Mouse (Mus musculus): ENCODE measurements around the gene Slc41a2.
"Not testable (repeated sequence)": the region's sequence is repeated elsewhere in the genome, so short reads cannot be mapped to it uniquely, and the experiment has no call there.

The Slc41a2 gene

GRCm38 (mm10) chr10:83337159-83337951 is at the start of gene Slc41a2:
TSS of gene Slc41a2 (minus strand) at chr10:83337882.
- peak; percentile 64 for DNase-seq

- no peak for DNase-seq
Measured at GRCm38 (mm10) chr10:83385330-83385910, 47.7 kb upstream of the Slc41a2 start.

- no peak for DNase-seq
Measured at GRCm38 (mm10) chr10:83384456-83385215, 47.0 kb upstream of the Slc41a2 start.

- no peak for DNase-seq
Measured at GRCm38 (mm10) chr10:83383863-83384262, 46.2 kb upstream of the Slc41a2 start.

- no peak for DNase-seq
Measured at GRCm38 (mm10) chr10:83382988-83383387, 45.3 kb upstream of the Slc41a2 start.

- no peak for DNase-seq
Measured at GRCm38 (mm10) chr10:83382528-83382927, 44.8 kb upstream of the Slc41a2 start.

GRCm38 (mm10) chr10:83380501-83380900 is 42.8 kb upstream of the Slc41a2 start:
- DNase-seq = no peak

GRCm38 (mm10) chr10:83378083-83378833 is 40.6 kb upstream of the Slc41a2 start:
- DNase-seq = peak; percentile 70

GRCm38 (mm10) chr10:83376911-83377682 is 39.4 kb upstream of the Slc41a2 start:
- no peak for DNase-seq

GRCm38 (mm10) chr10:83375458-83375857 is 37.8 kb upstream of the Slc41a2 start:
- DNase-seq = not testable (repeated sequence)

GRCm38 (mm10) chr10:83374045-83374656 is 36.5 kb upstream of the Slc41a2 start:
- DNase-seq = no peak

- no peak for DNase-seq
Measured at GRCm38 (mm10) chr10:83368918-83369317, 31.2 kb upstream of the Slc41a2 start.

- DNase-seq = no peak
Measured at GRCm38 (mm10) chr10:83363451-83363850, 25.8 kb upstream of the Slc41a2 start.

- peak; percentile 51 for DNase-seq
Measured at GRCm38 (mm10) chr10:83361643-83362382, 24.1 kb upstream of the Slc41a2 start.

- DNase-seq = no peak
Measured at GRCm38 (mm10) chr10:83360356-83360755, 22.7 kb upstream of the Slc41a2 start.

- DNase-seq = peak; percentile 99
Measured at GRCm38 (mm10) chr10:83359956-83360355, 22.3 kb upstream of the Slc41a2 start, which contains the start of gene D10Wsu102e. TSS of gene D10Wsu102e (plus strand) at chr10:83360221.

- DNase-seq = no peak
Measured at GRCm38 (mm10) chr10:83359451-83359850, 21.8 kb upstream of the Slc41a2 start.

GRCm38 (mm10) chr10:83356416-83356815 is 18.7 kb upstream of the Slc41a2 start:
- DNase-seq = no peak

GRCm38 (mm10) chr10:83354333-83354719 is 16.6 kb upstream of the Slc41a2 start:
- DNase-seq = peak; percentile 15

- DNase-seq = peak; percentile 73
Measured at GRCm38 (mm10) chr10:83353680-83354332, 16.1 kb upstream of the Slc41a2 start.

Measured in lung, postnatal 10 days (tissue).